Mouse (Mus musculus) heart, postnatal 0 days (tissue): ENCODE measurements around the gene Acacb.

ENCODE experiments used
- CTCF ChIP-seq: IDR thresholded peaks from 2 replicates; pipeline ENCODE4 v1.5.1; 2016; ENCODE audit warnings: antibody characterized with exemption, control low read depth, low read depth
- EP300 ChIP-seq: IDR thresholded peaks from 2 replicates; pipeline ENCODE4 v1.6.1; 2016; ENCODE audit warnings: antibody characterized with exemption, low read depth

DNA sequence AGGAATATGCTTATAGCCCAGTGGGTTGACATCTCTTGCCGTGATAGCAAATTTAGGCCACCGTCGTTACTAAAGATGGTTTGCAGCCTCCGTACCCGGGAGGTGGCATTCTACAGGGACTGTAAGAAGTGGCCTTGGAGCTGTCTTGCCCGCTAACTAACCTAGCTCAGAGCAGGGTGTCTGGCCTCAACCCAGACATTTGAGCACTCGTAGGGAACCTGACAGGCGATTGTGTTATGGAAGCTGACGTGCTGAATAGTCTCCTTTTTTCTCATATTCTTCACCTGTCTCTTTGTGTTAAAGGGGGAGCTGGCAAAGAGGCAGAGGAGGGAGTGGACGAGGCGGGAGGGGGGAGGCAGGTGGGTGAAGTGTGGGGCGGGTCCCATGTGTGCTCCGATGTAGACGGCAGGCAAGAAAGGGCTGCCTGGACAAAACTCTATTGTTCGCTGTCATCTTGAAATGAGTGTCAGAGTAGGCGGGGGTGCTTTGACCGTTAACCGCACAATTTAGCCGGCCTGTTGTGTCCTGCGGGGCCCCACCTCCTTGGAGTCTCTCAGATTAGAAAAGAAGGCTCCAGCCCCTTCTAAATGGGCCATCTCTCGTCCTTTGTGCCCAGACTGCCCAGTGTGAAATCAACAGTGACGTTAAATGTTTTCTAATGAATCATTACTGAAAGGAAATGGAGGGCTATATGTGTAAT, 153.0 kb downstream of the Acacb start:
- no peak for TF ChIP-seq CTCF
- TF ChIP-seq EP300 = no peak
